Mouse (Mus musculus) liver, postnatal 0 days (tissue): Measurements from ENCODE around the gene Calu.

Experiments used
- CTCF ChIP-seq: sonication (generic); IDR thresholded peaks from 2 replicates; pipeline ENCODE4 v1.5.1; 2016; ENCODE audit warnings: antibody characterized with exemption, low read depth
- EP300 ChIP-seq: IDR thresholded peaks from 2 replicates; pipeline ENCODE4 v1.6.1; 2016; ENCODE audit warnings: antibody characterized with exemption, low read depth, mild to moderate bottlenecking

GRCm38 (mm10) chr6:29305462-29305861 is 42.4 kb upstream of the Calu start:
- TF ChIP-seq CTCF (0 out of 2 replicates have a peak, but pooled peaks have one; percentile 9), EP300 (no peak)
